8 mouse cellular contexts compared by ENCODE assay signal in genomic region chr19:7382903-7383865, GRCm38 (mm10). TPM values are rescaled to one million over a fixed set of nuclear protein-coding genes. Genes with fewer than 3 reads are reported as not detected.
DNase-seq lines count a peak whose midpoint lies in the region; ATAC-seq lines count a peak whose summit lies in the region.

TSS of gene Spindoc (minus strand) at chr19:7382994.

- no peaks in the 10 kb centered on the region for H3K27me3 ChIP-seq in forebrain, embryonic 14.5 days (replicated peaks; ENCODE audit: control insufficient read depth, insufficient read depth, low read length)
- H3K27me3 ChIP-seq in neural tube, embryonic 15.5 days (replicated peaks), result no peaks in the 10 kb centered on the region

- peaks cover 7% of the 10 kb centered on the region; the same call in 1 of the 2 replicates for H3K36me3 ChIP-seq in forebrain, embryonic 14.5 days (ENCODE audit: control insufficient read depth, insufficient read depth, low read length)
- H3K36me3 ChIP-seq in neural tube, embryonic 15.5 days, result no peaks in the 10 kb centered on the region

- peak within 1 kb of the TSS; percentile 93 for H3K27ac ChIP-seq in forebrain, embryonic 14.5 days (ENCODE audit: low read depth, low read length)
- H3K27ac ChIP-seq in neural tube, embryonic 15.5 days (replicated peaks), result peak within 1 kb of the TSS; percentile 97

- no peaks in the 10 kb centered on the region for H3K9me3 ChIP-seq in forebrain, embryonic 14.5 days (replicated peaks; ENCODE audit: control insufficient read depth, low read length)
- H3K9me3 ChIP-seq in neural tube, embryonic 15.5 days (replicated peaks), result no peaks in the 10 kb centered on the region

- peak within 1 kb of the TSS; percentile 95 for H3K9ac ChIP-seq in forebrain, embryonic 14.5 days (ENCODE audit: low read length)
- peak within 1 kb of the TSS; percentile 91 for H3K9ac ChIP-seq in neural tube, embryonic 15.5 days (replicated peaks)

- intact Hi-C loops in heart, postnatal 14 days (cut with DNase I), result loop anchor here (5.0 kb wide), 2 partner anchors 34 to 41 kb away; partner anchors contain the start of genes 2700081O15Rik and Mark2

- WGBS in forebrain, embryonic 14.5 days, result under 1% methylated on average over 41 of the region's 52 CpGs
- WGBS in neural tube, embryonic 15.5 days, result under 1% methylated on average over 46 of the region's 52 CpGs

- H3K4me3 ChIP-seq in forebrain, embryonic 14.5 days (ENCODE audit: low read depth, low read length), result peak within 1 kb of the TSS; percentile 90
- H3K4me3 ChIP-seq in neural tube, embryonic 15.5 days (replicated peaks), result peak within 1 kb of the TSS; percentile 89

- ATAC-seq in forebrain, embryonic 14.5 days, result peak; percentile 98
- peak; percentile 98 for ATAC-seq in neural tube, embryonic 15.5 days (ENCODE audit: low FRiP score)

- peak; percentile 93 for DNase-seq in ES-CJ7 (ENCODE audit: low read depth, low spot score)
- DNase-seq in cerebellum, adult 11 months, result peak; percentile 98
- peak; percentile 96 for DNase-seq in forebrain, embryonic 14.5 days (ENCODE audit: low spot score)
- peak; percentile 99 to 100 for DNase-seq in heart, postnatal 14 days
- peak; percentile 98 for DNase-seq in layer of hippocampus, adult 11-12 months (ENCODE audit: low spot score)
- DNase-seq in lung, adult 18-20 months, result peak; percentile 98
- peak; percentile 97 for DNase-seq in testis, postnatal 14 days (ENCODE audit: low spot score)

- H3K4me1 ChIP-seq in forebrain, embryonic 14.5 days (ENCODE audit: control insufficient read depth, insufficient read depth, low read length), result peaks cover 25% of the 10 kb centered on the region
- H3K4me1 ChIP-seq in neural tube, embryonic 15.5 days, result peaks cover 44% of the 10 kb centered on the region

- H3K4me2 ChIP-seq in forebrain, embryonic 14.5 days (ENCODE audit: low read length), result peak within 1 kb of the TSS; percentile 85
- H3K4me2 ChIP-seq in neural tube, embryonic 15.5 days, result peak within 1 kb of the TSS; percentile 77

RNA-seq across cellular contexts. Expression of gene Spindoc, which starts in this region (rescaled TPM):
- polyA plus RNA-seq in forebrain, embryonic 14.5 days (2014; fragmentation: Nextera tagmentation; extraction: Ambion mirVana), result 33.6 and 36.2 TPM in 2 replicates
- 10 to 100 TPM; 21.8 to 23.2 TPM for total RNA-seq in heart, postnatal 14 days (2021)
- polyA plus RNA-seq in neural tube, embryonic 15.5 days (2015; fragmentation: Nextera tagmentation; extraction: Ambion mirVana), result 25.3 and 30.9 TPM in 2 replicates

Comparison
In these comparisons a context has a peak if more than half of its experiments do, and no peak if none do; other contexts are left out.
1. Peak in every context shown above with its lines: DNase-seq, ATAC-seq, H3K4me3 ChIP-seq and H3K27ac ChIP-seq.